Mouse (Mus musculus): Measurements from ENCODE around the gene Gm20662.

- no peak for TF ChIP-seq POLR2A (IDR thresholded peaks at IDR 0.05; ENCODE audit: insufficient read depth, low read depth, low read length)
- no peak for TF ChIP-seq CTCF (IDR thresholded peaks at IDR 0.05; ENCODE audit: insufficient read depth, low read depth, low read length)
These were observed 71.0 kb downstream of the Gm20662 start for GRCm38 (mm10) chr9:108067199-108067598.
